Mouse (Mus musculus) mature B cell (primary cell): ENCODE data around the gene Ndufaf1.

Experiments
- in situ Hi-C: fragments of 300-500 bp; cut with MboI; formaldehyde crosslinking; loops from 2 replicates; pipeline ENCODE4 v1.14.3; 2019

Ndufaf1 gene

GRCm38 (mm10) chr2:119618199-119618982 is 44.2 kb downstream of the Ndufaf1 start, which contains the start of the genes Nusap1 and Oip5:
TSS of gene Nusap1 (plus strand) at chr2:119618298.
TSS of gene Oip5 (minus strand) at chr2:119618469.
- in situ Hi-C loops: no loop called here

GRCm38 (mm10) chr2:119617841-119618198 is 44.8 kb downstream of the Ndufaf1 start:
- in situ Hi-C loops: no loop called here

GRCm38 (mm10) chr2:119607023-119607422 is 55.6 kb downstream of the Ndufaf1 start:
- in situ Hi-C loops: no loop called here
